Mouse (Mus musculus) cerebellum, adult (tissue): ENCODE data around the gene Nr4a1.

Source experiments
- ATAC-seq: cut with Nextera tagmentation; 2 replicates; pipeline ENCODE4 v1.9.2; 2017; ENCODE audit warnings: mild to moderate bottlenecking, moderate library complexity, mixed read lengths; ENCODE audit not compliant: insufficient number of reproducible peaks, low FRiP score, low TSS enrichment

Gene Nr4a1

DNA sequence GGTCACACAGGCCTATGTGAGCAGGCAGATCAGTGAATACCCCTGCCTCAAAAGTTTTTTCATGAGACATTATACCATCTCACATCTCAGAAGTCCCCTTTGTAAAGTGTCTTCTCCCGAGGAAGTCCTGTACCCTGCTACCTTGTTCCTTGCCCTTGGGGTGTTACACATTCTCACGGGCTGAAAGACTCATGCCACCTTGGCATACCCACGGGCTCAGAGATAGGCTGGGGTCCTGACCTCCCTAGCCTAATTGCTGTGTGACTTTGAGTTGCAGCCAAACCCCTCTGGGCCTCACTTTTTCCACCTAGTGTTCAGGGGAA is 545 bp upstream of the Nr4a1 start:
- ATAC-seq = no peak

GRCm38 (mm10) chr15:101255842-101256462 is 1.9 kb downstream of the Nr4a1 start:
- ATAC-seq = no peak

GRCm38 (mm10) chr15:101256463-101257206 is 2.6 kb downstream of the Nr4a1 start:
- ATAC-seq = no peak

DNA sequence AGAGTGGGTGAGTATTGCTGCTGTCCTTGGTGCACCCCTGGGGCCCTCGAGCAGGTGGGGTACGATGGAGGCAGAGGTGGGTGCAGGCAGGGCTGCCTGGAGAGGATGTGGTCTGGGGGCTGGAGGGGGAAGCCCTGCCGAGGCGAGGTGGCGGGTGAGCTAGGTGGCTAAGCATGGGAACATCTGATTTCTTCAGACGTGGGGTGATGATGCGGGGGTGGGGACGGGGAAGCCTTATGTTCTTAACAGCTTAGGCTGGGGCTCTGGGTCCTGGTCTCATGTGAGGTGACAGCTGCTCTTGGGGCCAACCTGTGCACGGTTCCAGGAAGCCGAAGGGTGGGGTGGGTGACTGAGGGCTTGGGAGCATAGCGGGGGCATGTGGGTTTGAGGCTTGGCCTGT is 4.4 kb downstream of the Nr4a1 start:
- no peak for ATAC-seq

DNA sequence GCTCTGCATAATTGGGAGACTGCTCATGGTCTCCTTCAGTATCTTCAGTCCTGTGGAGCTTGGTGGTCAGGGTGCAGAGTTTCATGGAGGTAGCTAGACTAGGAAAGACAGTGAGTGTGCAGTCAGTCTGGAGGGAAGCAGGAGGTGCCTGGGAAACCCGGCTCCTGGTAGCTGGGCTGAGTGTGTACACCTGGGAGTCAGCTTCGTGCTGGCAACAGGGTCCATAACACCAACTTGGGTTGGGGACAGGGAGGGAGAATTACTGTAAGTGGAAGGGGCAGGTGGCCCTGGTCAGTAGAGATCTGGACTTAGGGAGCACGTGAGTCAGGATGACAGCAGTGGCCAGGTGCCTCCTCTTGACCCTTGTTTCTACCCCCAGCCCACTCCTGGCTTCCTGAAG is 5.9 kb downstream of the Nr4a1 start:
- ATAC-seq = no peak

- no peak for ATAC-seq
Measured at GRCm38 (mm10) chr15:101260387-101260786, 6.3 kb downstream of the Nr4a1 start.

DNA sequence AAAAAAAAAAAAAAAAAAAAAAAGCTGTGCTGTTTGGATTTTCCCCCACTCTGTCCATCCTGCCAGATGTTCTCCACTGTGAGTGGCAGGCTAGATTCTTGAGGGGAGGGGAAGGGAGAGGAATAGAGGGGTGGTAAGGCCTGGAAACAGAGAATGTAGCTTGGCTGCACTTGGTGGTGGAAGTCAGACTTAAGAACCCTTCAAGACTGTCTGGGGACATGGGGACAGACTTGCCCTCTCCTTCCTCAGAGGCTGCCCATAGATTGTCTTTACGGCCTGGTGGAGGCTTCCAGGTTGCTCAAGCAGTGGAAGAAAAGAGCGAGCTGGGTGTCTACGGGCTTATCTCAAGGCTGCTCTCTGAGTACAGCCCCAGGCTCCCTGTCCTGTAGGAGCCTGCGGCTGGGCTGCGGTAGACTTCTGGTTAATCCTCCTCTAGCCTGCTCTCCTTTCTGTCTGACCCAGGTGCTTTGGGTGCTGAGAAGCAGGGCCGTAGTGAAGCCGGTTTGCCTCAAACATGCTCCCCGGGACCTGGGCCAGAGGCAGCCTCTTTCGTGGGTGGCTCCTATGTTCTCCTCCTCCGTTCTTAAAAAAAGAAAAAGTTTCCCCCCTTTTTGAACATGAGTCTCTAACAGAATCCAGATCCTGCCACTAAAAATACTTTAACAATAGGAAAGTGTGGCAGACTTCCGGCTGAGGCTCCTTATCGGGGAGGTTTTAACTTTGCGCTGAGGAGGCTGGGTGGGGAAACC is 7.0 kb downstream of the Nr4a1 start:
- ATAC-seq = no peak

DNA sequence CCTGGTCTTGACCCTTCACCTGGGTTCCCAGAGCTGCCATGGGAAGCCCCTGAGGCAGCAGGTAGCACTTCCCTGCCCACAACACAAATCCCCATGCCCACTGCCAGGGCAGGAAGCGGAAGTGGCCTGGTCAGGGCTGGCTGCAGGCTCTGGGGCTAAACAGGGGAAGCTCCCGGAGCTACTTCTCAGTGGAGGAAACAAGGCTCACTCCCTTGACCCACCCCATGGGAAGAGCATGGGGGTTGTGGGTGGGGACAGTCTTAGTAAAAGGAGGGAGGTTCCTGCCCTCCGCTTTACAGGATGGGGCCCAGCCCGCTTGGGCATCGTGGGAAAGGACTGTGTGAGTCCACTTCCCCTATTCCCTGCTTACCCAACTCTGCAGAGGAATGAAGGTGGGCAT is 8.4 kb downstream of the Nr4a1 start:
- ATAC-seq = no peak

DNA sequence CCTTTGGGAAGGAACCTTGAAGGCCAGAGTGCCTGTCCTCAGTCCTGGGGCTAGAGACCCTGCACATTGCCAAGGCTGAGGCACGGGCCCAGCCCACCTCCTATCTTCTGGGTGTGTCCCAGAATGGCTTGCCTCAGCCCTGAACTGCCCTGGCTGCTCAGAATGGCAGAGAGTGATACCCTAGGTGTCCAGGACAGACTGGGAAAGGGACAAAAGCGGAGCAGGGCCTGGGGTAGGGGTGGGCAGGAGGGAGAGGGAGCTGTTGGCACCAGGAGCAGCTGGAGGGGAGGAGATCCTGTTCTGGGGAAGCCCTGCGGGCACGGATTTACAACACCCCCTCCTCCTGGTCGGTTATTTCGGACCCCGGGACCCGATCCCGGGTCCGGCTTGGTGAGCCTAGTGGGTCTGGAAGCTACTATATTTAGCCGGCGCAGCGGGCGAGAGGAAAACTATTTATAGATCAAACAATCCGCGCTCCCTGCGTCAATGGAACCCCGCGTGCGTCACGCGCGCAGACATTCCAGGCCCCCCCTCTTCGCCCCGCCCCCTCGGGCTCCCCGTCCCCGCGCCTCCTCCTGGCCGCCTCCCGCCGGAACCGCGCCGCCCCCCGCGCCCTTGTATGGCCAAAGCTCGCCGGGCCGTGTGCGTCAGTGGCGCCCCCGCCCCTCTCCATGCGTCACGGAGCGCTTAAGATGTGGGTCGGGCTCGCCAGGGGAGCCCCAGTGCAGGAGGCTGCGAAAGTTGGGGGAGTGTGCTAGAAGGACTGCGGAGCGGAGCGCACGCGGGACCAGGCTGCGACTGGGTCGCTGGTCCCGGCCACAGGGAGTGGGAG is 12.3 kb downstream of the Nr4a1 start:
- ATAC-seq = peak; percentile 54

GRCm38 (mm10) chr15:101267053-101268032 is 13.3 kb downstream of the Nr4a1 start:
- ATAC-seq = no peak

DNA sequence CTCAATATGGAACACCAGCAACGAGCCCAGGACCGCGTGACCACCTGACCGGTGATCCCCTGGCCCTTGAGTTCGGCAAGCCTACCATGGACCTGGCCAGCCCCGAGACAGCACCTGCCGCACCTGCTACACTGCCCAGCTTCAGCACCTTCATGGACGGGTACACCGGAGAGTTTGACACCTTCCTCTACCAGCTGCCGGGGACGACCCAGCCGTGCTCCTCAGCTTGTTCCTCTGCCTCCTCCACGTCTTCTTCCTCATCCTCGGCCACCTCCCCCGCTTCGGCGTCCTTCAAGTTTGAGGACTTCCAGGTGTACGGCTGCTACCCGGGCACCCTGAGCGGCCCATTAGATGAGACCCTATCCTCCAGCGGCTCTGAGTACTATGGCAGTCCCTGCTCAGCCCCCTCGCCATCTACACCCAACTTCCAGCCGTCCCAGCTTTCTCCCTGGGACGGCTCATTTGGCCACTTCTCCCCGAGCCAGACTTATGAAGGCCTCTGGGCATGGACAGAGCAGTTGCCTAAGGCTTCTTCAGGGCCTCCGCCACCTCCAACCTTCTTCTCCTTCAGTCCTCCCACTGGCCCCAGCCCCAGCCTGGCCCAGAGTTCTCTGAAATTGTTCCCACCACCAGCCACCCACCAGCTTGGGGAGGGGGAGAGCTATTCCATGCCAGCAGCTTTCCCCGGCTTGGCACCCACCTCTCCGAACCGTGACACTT is 16.2 kb downstream of the Nr4a1 start:
- ATAC-seq = no peak

- ATAC-seq = no peak
Measured at GRCm38 (mm10) chr15:101271107-101271506, 17.0 kb downstream of the Nr4a1 start.

GRCm38 (mm10) chr15:101271513-101271912 is 17.4 kb downstream of the Nr4a1 start:
- ATAC-seq = no peak

DNA sequence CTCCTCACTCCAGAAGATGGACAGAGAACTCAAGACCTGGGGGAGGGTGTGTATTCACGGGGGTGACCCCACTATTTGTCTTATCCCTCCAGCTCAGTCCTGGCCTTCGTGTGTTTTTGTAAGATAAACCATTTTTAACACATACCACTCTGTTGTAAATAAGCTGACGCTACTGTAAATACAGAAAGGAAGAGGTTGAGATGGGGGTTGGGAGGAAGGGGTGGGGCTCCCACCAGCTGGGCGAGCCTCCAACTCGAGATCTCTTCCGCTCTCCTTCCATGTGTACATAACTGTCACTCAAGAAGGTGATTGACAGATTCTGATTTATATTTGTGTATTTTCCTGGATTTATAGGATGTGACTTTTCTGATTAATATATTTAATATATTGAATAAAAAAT is 20.3 kb downstream of the Nr4a1 start:
- ATAC-seq = no peak

DNA sequence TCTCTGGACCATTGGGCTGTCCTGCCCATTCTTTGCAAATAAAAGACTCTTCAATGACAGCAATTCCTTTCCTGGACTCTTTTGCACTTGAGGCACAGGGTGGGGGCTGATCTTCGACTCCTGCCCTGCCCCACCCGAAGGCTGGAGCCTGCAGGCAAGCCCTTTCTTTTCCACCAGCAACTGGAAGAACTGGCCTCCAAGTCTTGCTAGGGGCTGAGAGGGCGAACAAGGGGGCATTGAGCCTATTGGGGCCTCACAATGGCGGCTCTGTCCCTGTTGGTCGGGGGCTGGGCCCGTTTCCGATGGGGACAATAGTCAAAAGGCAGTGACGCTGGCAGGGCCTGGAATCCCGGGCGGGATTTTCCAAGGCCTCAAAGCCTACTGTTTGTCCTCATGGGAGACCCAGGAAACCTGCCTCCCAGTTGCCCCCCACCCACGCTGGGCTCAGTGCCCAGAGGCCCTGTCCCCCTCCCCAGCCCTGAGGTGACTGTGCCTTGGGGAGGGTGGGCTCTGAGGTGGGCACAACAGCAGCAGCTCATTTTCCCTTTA is 23.4 kb downstream of the Nr4a1 start:
- ATAC-seq = no peak

DNA sequence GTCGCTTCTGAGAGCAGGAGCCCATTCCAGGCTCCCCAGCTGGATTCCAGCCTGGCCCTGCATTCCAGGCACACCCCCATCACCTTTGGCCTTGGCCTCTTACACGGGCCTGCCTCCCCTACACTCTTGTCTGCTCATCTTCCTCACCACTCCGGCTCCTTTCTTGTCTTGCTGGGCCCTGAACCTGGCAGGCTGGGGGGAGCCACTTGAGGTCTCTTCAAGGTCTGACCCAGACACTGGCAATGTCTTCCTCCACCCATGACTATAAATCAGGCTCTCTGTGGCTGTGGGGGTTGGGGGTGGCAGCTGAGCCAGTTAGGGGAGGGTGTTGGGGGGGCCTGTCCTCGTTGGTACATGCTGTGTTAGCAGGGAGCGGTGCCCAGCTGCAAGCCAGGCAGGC is 24.5 kb downstream of the Nr4a1 start:
- no peak for ATAC-seq

DNA sequence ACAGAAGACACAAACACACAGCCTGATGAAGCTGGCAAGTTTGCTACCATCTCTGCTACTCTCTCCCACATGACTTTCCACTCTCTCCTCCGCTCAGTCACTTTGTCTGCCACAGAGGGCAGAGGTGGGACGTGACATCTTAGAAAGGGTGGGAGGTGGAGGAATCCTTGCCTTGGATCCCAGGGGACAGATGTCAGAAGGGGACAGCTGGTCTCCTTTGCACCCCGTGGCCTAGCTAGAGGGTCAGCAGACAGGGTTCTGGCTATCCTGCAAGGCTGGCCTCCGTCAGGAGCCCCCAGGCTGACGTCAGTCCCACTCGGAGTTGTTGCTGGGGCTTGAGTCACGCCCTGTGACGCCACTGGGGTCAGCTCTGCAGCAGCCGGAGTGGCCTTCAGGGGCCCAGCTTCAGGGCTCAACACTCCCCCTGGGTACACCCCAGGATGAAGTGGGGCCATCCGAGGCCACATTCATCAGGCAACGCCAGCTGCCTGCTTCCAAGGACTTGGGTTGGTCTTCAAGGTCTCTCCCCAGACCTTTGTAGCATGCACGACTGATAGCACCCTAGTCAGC is 25.4 kb downstream of the Nr4a1 start:
- no peak for ATAC-seq

DNA sequence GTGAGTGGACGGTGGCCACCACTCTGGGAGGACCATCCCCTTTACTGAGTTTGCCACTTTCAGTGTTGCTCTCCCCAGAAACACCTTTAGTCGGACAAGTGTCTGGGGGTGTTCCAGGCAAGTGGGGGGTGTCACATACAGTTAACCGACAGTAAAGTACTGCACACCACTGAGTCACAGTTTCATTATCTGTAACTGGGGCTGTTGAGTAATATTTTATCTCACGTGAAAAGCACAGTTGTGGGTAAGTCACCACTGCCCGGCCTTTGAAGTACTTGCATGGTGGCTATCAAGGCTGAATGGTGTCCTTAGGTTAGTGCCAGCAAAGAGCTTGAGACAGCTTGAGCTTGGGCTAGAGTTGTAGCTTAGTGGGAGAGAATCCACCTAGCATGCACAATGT is 28.4 kb downstream of the Nr4a1 start:
- no peak for ATAC-seq
